Mouse (Mus musculus): ENCODE measurements at regions not wholly inside any gene's neighbourhood (a gene's known extent, or its start where the extent isn't known, plus 50 kb on each side); places are given as distances from the start of the nearest gene placed in this dataset.

GRCm38 (mm10) chr1:137172128-137172527 lies 211.9 kb upstream of the Nr5a2 start:
- in situ Hi-C loops (cut with MboI, MseI) = no loop called here

- in situ Hi-C loops (cut with MboI, MseI) = no loop called here
These were observed 211.2 kb upstream of the Nr5a2 start for GRCm38 (mm10) chr1:137171451-137171850.

DNA sequence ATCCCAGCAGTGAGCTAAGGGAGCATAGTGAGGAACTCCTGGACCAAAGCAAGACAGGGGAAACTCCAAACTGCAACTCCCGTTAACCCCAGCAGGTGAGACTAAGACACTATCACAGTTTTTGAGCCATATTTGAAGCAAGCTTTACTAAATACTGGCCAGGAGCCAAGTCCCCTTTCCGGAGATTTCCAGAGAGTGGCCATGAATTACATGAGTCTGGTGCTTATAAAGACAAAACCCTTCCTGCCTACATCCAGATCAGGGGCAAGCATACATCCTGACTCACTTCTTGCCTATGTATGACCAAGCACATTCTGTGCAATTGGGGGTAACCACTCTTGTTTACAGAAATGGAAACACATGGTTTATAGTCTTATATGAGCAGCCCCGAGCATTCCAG lies 187.6 kb upstream of the Nr5a2 start:
- in situ Hi-C loops (cut with MboI, MseI) = no loop called here

DNA sequence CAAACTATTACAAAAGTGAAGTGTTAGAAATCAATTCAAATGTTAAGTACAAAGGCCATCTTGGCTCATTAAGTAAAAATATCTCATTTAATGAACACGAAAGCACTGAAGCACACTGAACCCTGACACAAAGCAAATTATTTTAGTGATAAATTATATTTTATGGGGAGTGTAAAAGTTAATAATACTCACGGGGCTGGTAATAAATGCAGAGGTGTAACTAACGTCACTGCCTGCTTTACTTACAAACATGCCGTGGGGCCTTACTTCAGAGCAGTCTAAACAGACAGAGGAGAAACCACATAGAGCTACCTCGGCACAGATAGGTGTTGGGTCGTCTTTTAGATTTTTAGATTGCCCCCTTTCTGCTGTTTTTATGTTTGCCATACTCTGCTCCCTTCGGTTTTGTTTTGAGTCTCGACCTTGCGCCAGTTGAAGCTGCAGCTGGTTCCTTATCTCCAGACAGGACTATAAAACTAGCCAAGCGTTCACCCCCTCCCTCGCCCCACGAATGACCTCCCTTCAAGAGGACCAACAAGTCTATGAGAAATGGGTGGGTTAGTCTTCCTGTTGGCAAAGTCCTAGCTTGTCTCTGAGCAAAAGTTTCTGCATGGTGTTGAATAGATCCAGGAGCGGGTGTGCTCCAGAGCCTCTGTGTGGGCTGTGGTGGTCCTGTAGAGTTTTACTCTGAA lies 181.8 kb upstream of the Nr5a2 start:
- in situ Hi-C loops (cut with MboI, MseI) = no loop called here

- in situ Hi-C loops (cut with MboI, MseI) = no loop called here
These were observed 181.1 kb upstream of the Nr5a2 start for GRCm38 (mm10) chr1:137141372-137141771.

GRCm38 (mm10) chr1:137136156-137136555 lies 175.9 kb upstream of the Nr5a2 start:
- in situ Hi-C loops (cut with MboI, MseI) = no loop called here

DNA sequence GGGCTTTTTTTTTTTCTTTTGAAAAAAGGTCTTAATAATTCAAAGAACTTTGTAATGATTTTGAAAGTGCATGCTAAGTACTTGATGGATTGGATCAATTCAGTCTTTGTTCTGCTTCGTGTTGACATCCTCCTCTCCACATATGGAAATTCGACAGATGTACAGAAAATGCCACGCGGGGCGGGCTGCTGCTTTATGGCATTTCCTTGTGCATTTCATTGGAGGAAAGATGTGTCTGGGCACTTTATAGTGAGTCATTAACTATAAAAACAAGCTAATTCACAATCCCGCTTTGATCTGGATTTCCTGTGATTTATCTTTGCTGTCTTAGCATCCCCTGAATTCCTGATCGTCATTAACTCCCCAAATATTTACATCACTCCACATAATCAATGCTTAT lies 173.5 kb upstream of the Nr5a2 start:
- in situ Hi-C loops (cut with MboI, MseI) = no loop called here

DNA sequence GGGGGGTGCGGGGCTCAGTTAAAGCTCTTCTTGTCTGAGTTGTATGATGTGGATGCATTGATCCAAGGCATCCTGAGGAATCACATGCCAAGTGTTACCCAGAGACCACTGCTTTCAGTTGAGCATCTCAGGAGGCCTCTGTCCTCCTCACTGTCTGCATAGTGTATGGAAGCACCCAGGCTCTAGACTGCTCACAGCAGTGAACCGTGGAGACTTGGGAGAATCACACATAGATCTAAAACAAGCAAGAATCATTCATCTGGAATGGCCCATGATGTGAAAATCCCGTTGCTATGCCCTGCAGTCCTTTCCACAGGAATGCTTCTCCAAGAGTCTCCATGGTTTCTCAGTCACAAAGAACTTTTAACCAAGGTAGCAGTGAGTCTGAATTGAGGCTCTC lies 170.0 kb upstream of the Nr5a2 start:
- in situ Hi-C loops (cut with MboI, MseI) = no loop called here

DNA sequence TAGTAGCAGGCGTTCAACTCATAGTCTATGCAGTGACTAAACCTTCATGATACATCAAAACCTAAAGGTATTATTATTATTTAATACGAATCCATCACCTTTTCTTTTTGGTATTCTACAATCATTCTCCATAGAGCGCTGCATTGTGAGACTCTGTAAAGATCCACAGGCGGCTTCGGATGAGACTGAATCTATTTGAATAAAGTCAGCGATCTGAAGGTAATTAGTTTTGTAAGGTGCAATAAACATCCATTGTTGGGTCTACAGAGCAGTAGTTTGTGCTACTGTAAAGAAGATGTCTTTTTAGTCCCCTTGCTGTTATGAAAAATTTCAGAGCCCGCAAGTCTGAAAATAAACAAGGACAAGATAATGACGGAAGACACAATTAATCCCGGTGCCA lies 168.9 kb upstream of the Nr5a2 start:
- in situ Hi-C loops (cut with MboI, MseI) = no loop called here

GRCm38 (mm10) chr1:137117866-137118265 lies 157.6 kb upstream of the Nr5a2 start:
- in situ Hi-C loops (cut with MboI, MseI) = no loop called here

DNA sequence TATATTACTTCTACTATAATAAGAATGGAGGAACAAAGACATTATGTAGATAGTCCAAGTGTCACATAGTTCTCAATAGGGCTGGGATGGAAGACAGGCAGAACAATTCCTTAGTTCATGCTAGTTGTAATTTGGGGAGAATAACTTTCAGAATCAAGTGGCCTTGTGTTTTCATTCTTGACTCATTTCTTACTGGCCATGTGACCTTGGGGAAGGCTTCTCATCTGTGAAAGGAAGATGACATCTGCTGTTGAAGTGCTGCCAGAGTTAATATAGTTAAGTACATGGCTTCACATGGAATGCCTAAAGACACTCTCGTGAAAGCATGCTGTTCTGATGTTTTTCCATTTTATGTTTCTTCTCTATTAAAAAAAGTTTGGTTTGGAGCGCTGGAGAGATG lies 146.2 kb upstream of the Nr5a2 start:
- in situ Hi-C loops (cut with MboI, MseI) = no loop called here

DNA sequence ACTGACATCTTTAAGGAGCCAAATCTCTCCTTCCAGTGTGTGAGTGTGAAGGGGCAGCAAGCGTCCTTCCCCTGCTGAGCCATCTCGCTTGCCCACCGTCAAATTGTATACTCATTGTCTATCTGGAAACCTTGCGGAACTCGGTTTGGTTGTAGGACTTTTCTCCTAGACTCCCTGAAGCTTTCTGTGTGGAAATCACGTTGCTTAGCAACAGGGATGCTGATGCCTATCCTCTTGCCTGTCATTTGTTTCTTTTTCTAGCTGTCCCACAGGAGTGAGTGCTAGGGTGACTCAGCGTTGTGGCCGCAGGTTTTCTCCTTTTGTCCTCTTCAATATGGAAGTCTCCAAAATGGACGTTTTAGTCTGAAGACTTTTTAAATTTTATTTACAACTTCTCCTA lies 131.5 kb upstream of the Nr5a2 start:
- in situ Hi-C loops (cut with MboI, MseI) = no loop called here

DNA sequence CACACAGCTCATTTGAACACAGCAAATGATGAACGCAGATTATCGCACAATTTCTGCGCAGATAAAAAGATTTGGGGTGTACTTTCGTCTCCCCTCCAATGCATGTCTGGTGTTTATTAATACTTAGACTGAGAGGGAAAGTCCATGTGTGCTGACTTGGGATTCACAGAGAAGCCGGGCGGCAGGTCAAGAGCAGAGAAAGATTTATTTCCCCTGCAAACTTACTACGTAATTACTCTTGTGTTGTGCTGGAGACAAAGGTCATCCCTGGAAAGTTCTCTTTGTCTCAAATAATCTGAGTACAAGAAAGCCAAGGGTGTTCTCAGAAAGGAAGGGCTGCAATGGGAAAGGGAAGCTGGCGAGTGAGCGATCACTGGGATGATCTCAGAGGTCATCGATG lies 127.9 kb upstream of the Nr5a2 start:
- in situ Hi-C loops (cut with MboI, MseI) = no loop called here

DNA sequence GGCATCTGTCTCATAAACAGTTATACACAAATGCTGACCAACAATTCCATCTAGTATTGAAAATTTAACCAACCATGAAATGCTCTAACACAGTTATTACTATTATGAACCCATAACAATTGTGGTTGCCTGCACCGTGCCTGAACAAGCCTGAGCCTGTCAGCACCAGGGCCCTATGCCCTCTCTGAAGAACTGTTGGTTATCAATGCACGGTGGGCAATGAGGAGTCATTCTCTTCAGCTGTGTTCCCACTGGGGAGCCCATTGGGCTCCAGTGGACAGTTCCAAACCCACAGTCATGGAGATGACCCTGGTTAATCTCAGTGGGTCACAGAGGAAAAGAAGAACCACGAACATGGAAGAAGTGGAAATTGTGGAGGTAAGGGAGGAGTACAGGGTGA lies 126.5 kb upstream of the Nr5a2 start:
- in situ Hi-C loops (cut with MboI, MseI) = no loop called here

DNA sequence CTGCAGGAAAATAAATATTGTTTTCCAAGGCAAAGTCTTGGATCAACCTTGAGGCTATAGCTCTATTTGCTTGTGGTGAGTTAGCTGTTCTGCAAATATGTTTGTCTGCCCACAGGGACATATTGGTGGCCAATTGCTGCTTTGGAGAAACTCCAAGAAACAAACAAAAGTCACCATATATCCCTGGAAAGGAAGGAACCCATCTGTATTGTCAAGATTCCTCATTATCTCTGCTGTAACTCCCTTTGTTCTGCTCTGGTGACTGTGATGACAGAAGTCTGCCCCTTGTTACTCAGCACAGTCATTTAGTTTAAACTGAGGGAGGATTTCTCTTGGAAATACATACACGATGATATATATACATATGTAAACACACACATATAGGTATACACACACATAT lies 123.3 kb upstream of the Nr5a2 start:
- in situ Hi-C loops (cut with MboI, MseI) = no loop called here

GRCm38 (mm10) chr1:137079401-137080003 lies 119.3 kb upstream of the Nr5a2 start:
- in situ Hi-C loops (cut with MboI, MseI) = no loop called here

DNA sequence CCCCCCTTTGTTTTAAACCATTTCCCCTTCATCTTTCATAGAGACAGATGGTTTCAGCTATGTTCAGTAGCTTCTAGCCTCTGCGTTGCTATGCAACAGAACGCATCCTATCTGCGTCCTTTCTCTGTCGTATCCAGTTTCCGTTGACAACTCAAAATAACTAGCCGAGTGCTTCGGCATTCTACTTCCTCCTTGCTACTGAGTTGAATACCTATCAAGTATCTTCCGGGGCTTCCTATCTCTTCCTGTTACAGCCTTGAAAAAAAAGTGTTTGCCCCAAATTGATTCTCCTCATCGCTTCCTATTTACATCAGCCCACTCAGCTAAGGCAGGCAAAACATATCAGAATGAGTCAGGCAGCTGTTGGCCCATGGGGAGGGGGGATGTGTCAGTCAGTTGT lies 114.5 kb upstream of the Nr5a2 start:
- in situ Hi-C loops (cut with MboI, MseI) = no loop called here

DNA sequence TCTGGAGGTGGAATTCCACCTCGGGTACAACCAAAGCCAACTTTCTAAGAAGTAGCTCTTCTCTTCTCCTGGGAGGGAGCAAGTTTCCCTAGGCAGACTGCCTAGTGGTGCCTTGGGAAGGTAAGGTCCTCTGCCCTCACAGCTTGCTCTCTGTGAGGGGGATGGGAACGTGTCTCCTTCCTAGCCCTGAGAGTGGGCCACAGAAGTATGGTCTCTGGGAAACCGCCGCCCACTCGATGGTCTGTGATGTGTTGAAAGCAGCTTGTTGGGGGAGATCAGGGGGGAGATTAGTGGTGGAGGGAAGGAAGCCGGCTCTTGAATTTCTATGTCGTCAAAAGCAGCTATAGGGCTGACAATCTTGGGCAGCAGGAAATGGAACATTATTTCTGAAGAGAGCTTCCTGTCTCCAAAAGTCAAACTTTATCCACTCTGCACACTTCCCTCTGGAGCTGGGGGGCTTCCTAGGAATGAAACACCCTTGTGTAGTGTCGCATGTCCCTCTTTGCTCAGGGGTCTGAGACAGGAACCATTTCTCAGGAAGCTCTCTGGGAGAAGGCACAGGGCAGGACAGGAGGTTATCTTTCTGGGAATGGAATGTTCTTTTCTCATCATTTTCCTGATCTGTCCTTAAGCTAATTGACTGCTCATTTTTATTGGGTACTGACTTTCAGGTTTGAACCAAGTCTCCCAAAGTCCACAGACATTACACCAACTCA lies 113.8 kb upstream of the Nr5a2 start:
- in situ Hi-C loops (cut with MboI, MseI) = no loop called here

- in situ Hi-C loops (cut with MboI, MseI) = no loop called here
These were observed 100.7 kb upstream of the Nr5a2 start for GRCm38 (mm10) chr1:137060914-137061313.

DNA sequence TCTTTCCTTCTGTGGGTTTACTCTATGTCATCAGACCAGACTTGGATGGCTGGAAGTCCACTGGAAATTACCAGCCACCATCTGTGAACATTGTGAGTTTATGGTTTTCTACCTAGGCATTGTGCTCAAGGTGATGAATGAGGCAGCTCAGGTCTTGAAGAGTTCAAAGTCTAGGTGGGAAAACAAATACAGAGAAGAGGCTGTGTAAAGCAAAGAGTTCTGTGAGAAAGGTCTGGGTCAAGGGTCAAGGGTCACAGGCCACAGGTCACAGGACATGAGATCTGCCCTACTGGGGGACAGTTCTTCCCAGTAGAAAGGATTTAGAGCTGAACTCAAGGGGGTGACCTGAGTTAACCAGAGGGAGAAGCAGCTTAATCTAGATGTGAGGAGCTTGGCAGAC lies 92.9 kb upstream of the Nr5a2 start:
- in situ Hi-C loops (cut with MboI, MseI) = no loop called here

DNA sequence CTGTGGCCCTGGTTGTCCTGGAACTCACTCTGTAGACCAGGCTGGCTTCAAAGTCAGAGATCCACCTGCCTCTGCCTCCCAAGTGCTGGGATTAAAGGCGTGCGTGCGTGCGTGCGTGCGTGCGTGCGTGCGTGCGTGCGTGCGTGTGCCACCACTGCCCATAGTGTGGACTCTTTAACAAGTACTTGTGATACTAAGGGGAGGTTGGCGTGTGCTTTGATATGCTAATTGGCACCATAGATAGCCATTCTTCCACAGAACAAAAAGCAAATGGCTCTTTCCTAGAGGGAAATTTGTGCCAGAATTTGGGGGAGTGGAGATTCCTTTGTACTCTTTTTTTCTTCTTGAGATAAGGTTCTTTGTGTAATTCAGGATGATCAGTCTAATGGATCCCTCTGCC lies 91.3 kb upstream of the Nr5a2 start:
- in situ Hi-C loops (cut with MboI, MseI) = no loop called here

- in situ Hi-C loops (cut with MboI, MseI) = no loop called here
These were observed 83.8 kb upstream of the Nr5a2 start for GRCm38 (mm10) chr1:137044076-137044475.

- in situ Hi-C loops (cut with MboI, MseI) = no loop called here
These were observed 82.3 kb upstream of the Nr5a2 start for GRCm38 (mm10) chr1:137042414-137043010.
